Mouse (Mus musculus) liver, embryonic 12.5 days (tissue): ENCODE data around the gene 4930518I15Rik. TPM values are rescaled to one million over a fixed set of nuclear protein-coding genes. Genes with fewer than 3 reads are reported as not detected.
"Not testable (repeated sequence)": the region's sequence is repeated elsewhere in the genome, so short reads cannot be mapped to it uniquely, and the experiment has no call there.

Experiments used
- ATAC-seq: fragments of 200-750 bp; cut with Nextera tagmentation; 2 replicates; pipeline ENCODE4 v1.8.0; 2017; ENCODE audit warnings: moderate number of reproducible peaks, mild to moderate bottlenecking, moderate library complexity
- H3K27ac ChIP-seq: fragments of 300-500 bp; sonication (generic); 2 replicates; pipeline ENCODE4 v1.5.1; 2016; ENCODE audit warnings: mild to moderate bottlenecking
- H3K27me3 ChIP-seq: fragments of 300-500 bp; sonication (generic); replicated peaks from 2 replicates; pipeline ENCODE4 v1.6.1; 2016; ENCODE audit warnings: mild to moderate bottlenecking, moderate library complexity
- H3K36me3 ChIP-seq: fragments of 300-500 bp; sonication (generic); 2 replicates; pipeline ENCODE4 v1.6.1; 2016; ENCODE audit warnings: mild to moderate bottlenecking, moderate library complexity
- H3K4me1 ChIP-seq: fragments of 300-500 bp; sonication (generic); 2 replicates; pipeline ENCODE4 v1.6.1; 2016
- H3K4me2 ChIP-seq: fragments of 300-500 bp; sonication (generic); 2 replicates; pipeline ENCODE4 v1.6.1; 2016; ENCODE audit warnings: mild to moderate bottlenecking, moderate library complexity
- H3K4me3 ChIP-seq: fragments of 300-500 bp; sonication (generic); 2 replicates; pipeline ENCODE4 v1.5.1; 2016; ENCODE audit warnings: mild to moderate bottlenecking, moderate library complexity
- H3K9ac ChIP-seq: fragments of 300-500 bp; sonication (generic); 2 replicates; pipeline ENCODE4 v1.6.1; 2016; ENCODE audit warnings: mild to moderate bottlenecking, moderate library complexity
- H3K9me3 ChIP-seq: fragments of 300-500 bp; sonication (generic); replicated peaks from 2 replicates; pipeline ENCODE4 v1.6.1; 2016; ENCODE audit warnings: mild to moderate bottlenecking, moderate library complexity
- WGBS: fragments of 180-500 bp; shearing (Covaris S2); methylation state at CpG from one replicate; pipeline ENCODE4 v1.1.7; 2016; ENCODE audit not compliant: insufficient replicate concordance; 5-methylcytosine and 5-hydroxymethylcytosine counted together
- polyA plus RNA-seq: library from polyadenylated mRNA; unstranded; fragments of >200 nt; fragmentation: Nextera tagmentation; extraction: Ambion mirVana; gene quantifications from 2 replicates; pipeline ENCODE4 v1.2.1, GENCODE M21; 2016

4930518I15Rik gene
- polyA plus RNA-seq, 1 experiment from 2014 or later: 2.7 TPM

DNA sequence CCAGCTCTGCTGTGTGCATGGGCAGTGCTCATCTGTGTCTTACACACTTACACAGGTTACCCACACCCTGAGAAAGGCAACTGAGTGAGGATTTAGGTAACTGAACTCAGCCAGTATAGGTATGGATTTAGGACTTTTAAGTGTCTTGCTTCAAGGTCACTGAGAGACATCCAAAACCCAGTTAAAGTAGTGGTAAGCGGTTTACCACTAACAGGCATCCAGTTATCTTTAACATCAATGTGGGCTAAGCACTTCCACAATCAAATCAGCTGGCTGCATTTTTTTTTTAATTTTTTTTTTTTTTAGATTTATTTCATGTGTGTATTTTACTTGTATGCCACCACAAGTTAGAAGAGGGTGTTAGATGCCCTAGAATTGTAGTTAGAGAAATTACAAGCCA, 1.4 kb downstream of the 4930518I15Rik start:
- 77% methylated on average over 1 of the region's 1 CpGs for WGBS
- Histone ChIP-seq H3K4me1 (peaks cover 9% of the 10 kb centered on the region), H3K4me3 (no peak overlapping the region), H3K9ac (no peak overlapping the region), H3K9me3 (no peaks in the 10 kb centered on the region), H3K4me2 (no peak overlapping the region), H3K27me3 (no peaks in the 10 kb centered on the region), H3K36me3 (peaks cover 62% of the 10 kb centered on the region), H3K27ac (no peak overlapping the region)
- no peak for ATAC-seq

DNA sequence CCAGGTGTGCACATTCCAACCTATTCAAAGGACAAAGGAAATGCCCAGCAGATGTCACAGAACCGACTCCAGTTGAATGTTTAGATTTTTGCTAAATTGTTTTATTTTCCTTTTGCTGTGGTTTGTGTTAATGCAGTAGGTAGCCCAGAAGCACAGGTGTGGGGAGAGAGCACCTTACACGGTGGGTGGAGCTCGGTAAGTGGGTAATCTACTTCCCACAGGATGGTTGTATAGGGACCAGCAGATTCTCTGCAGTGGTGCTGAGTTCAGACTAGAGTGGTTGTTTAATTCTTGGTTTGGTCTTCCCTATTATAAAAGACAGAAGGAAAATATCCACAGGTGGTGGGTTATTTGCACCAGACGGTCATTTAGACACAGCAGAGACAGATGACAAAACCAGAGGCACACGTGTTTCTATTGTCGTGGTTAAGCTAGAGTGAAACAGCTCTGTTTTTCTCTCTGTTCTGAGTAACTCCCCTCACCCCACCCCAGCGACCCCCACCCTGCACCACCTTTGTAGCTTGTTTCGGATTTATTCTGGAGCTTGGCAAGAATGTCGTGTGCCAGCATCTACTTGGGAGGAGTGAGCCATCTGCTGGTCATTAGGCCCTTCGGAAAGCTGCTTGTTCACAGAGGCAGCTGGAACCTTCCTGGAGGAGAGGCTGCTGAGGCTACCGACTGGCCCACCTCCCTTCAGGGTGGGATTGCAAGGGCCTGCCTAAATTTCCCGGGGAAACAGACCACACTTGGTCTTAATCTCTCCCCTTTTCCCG, 3.6 kb downstream of the 4930518I15Rik start:
- WGBS: 63% methylated on average over 13 of the region's 13 CpGs

DNA sequence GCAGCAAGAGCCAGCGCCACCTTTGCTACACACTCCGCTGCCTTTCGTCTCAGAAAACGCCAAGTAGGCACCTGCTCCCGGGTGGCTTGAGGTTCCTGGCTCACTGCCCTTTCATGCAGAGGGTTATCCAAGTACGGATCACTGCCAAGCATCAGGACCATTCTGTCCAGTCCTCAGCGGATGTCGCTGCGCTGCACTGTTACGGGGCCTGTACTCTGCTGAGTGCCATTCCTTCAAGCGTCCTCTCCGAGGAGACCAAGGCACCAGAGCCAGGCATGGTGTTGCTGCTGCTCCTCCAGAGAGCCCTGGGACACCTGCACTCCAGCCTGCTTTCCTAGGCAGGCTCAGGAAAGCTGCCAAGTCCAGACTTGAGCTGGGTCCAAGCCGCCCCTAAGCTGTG, 4.2 kb downstream of the 4930518I15Rik start:
- H3K36me3 ChIP-seq: peaks cover 79% of the 10 kb centered on the region
- H3K4me3 ChIP-seq, H3K27me3 ChIP-seq, H3K4me1 ChIP-seq, H3K9me3 ChIP-seq, ATAC-seq, H3K9ac ChIP-seq, H3K4me2 ChIP-seq, H3K27ac ChIP-seq: not testable (repeated sequence)
- 91% methylated on average over 10 of the region's 13 CpGs for WGBS

More for the DNA sequence above, 3.6 kb downstream of the 4930518I15Rik start:
- H3K27ac ChIP-seq, H3K9ac ChIP-seq, H3K9me3 ChIP-seq, H3K4me1 ChIP-seq, H3K4me3 ChIP-seq, H3K27me3 ChIP-seq, ATAC-seq, H3K4me2 ChIP-seq: not testable (repeated sequence)
- peaks cover 78% of the 10 kb centered on the region for H3K36me3 ChIP-seq

DNA sequence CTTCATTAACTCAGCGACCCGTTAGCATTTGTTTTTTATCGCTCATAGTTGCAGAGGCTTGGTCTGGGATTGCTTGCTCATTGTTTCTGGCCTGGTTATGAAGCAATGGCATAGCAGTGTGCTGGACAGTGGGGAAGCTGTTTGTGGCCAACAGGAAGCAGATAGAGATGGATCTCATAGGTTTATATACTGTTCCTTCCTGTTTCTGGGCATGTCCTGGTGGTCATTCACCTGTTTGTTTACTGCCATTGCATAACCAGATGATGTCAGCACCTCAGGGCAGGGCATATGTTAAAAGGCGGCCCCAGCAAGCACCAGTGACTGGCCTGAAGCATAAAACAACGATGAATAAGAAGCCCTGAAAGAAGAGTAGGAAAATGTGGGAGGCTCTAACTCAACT, 7.2 kb downstream of the 4930518I15Rik start:
- H3K9me3 ChIP-seq: no peaks in the 10 kb centered on the region
- H3K4me2 ChIP-seq: no peak overlapping the region
- WGBS: 82% methylated on average over 5 of the region's 5 CpGs
- H3K27me3 ChIP-seq: no peaks in the 10 kb centered on the region
- peaks cover 84% of the 10 kb centered on the region for H3K36me3 ChIP-seq
- H3K4me3 ChIP-seq: no peak overlapping the region
- no peak overlapping the region for H3K9ac ChIP-seq
- peaks cover 13% of the 10 kb centered on the region for H3K4me1 ChIP-seq
- no peak for ATAC-seq
- H3K27ac ChIP-seq: no peak overlapping the region

DNA sequence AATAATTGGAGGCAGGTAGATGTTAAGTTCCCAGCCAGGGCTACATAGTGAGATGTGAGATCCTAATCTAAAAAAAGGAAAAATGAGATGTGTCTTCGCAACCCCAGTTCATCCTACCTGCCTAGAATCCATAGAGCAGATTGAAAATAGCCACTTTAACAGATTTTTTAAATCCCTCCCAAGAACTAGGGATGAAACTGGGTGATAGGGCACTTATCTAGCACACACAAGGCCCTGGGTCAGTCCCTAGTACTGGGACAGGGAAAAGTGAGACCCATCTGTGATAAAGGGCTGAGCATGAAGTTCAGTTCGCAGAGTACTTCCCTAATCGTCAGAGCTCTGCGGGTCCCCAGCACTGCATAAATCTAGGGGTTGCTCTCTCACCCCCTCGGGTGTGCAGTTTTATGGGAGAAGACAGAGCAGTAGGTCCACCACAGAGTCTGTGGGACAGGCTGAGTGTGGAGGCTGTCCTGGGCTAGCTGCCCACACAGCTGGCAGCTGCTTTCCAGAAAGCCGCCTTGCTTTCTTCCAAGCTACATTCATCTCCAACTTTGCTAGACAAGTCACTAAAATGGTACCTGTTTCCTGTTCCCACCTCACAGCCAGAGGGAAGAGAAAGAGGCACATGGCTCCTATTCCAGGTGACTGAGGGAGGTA, 9.1 kb downstream of the 4930518I15Rik start:
- no peaks in the 10 kb centered on the region for H3K9me3 ChIP-seq
- ATAC-seq: no peak
- H3K9ac ChIP-seq: no peak overlapping the region
- H3K4me1 ChIP-seq: peaks cover 31% of the 10 kb centered on the region
- 56% methylated on average over 6 of the region's 6 CpGs for WGBS
- no peak overlapping the region for H3K4me2 ChIP-seq
- H3K27me3 ChIP-seq: no peaks in the 10 kb centered on the region
- H3K36me3 ChIP-seq: peaks cover 87% of the 10 kb centered on the region
- no peak overlapping the region for H3K4me3 ChIP-seq
- H3K27ac ChIP-seq: no peak overlapping the region

DNA sequence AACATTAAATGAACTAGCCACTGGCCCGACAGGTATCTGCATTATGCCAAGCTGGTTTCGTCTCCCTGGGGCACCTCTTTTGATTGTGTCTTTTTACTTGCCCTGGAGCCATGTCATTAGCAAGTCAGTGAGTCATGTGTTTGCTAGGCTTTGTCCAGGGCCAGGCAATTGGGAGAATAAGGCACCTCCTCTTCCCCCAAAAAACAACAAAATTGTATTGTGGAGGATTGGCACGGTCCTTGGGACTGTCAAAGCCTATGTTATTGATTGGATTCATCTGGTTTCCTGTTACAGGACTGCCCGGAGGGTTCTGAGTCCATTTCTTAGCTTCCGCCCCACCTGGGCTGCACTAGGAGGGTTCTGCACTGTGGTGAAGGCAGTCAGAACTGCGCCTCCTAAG, 10.1 kb downstream of the 4930518I15Rik start:
- H3K4me1 ChIP-seq: peaks cover 41% of the 10 kb centered on the region
- H3K4me3 ChIP-seq: no peak overlapping the region
- no peaks in the 10 kb centered on the region for H3K9me3 ChIP-seq
- 82% methylated on average over 6 of the region's 6 CpGs for WGBS
- H3K9ac ChIP-seq: no peak overlapping the region
- peaks cover 86% of the 10 kb centered on the region for H3K36me3 ChIP-seq
- no peaks in the 10 kb centered on the region for H3K27me3 ChIP-seq
- no peak overlapping the region for H3K4me2 ChIP-seq
- no peak overlapping the region for H3K27ac ChIP-seq
- ATAC-seq: no peak

DNA sequence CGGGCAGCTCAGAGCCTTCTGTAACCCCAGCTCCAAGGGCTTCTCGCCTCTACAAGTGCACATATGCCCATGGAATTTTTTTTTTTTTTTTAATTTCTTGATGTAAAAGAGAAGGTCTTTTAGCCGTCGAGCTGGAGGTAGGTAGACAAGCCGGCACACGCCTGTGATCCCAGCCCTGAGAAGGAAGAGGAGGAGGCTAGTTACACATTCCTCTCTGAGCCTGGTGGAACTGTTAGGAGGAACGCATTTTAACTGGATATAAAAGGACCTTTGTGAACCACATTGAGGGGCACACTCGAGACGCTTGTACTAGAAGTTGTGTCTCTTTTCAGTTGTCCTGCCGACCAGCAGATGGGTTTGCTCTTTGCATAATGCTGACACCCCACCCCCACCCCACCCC, 13.0 kb downstream of the 4930518I15Rik start:
- H3K27ac ChIP-seq: no peak overlapping the region

DNA sequence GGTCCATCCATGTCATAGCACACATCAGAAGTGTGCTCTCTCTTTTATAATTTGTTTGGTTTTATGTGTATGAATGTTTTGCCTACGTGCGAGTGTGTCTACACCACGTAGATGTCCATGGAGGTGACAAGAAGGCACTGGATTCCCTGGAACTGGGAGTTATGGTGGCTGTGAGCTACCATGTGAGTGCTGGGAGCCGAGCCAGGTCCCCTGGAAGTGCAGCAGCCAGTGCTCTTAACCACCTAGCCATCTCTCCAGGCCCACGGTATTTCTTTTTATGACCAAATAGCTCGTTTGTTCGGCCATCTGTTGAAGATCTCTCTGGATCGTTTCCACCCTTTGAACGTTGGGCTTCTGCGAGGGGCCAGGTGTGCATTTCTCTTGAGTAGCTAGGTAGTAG, 14.4 kb downstream of the 4930518I15Rik start:
- Histone ChIP-seq H3K4me2 (peak overlapping the region; percentile 99; the same call in 1 of the 2 replicates), H3K27me3 (no peaks in the 10 kb centered on the region), H3K27ac (no peak overlapping the region), H3K9me3 (no peaks in the 10 kb centered on the region), H3K9ac (no peak overlapping the region), H3K36me3 (peaks cover 44% of the 10 kb centered on the region), H3K4me1 (peaks cover 73% of the 10 kb centered on the region), H3K4me3 (no peak overlapping the region)
- 84% methylated on average over 10 of the region's 10 CpGs for WGBS
- no peak for ATAC-seq

More for the DNA sequence above, 13.0 kb downstream of the 4930518I15Rik start:
- Histone ChIP-seq H3K4me1 (peaks cover 60% of the 10 kb centered on the region), H3K36me3 (peaks cover 58% of the 10 kb centered on the region), H3K4me2 (no peak overlapping the region), H3K9me3 (no peaks in the 10 kb centered on the region), H3K27me3 (no peaks in the 10 kb centered on the region), H3K4me3 (no peak overlapping the region), H3K9ac (no peak overlapping the region)
- no peak for ATAC-seq
- WGBS: 78% methylated on average over 10 of the region's 10 CpGs

DNA sequence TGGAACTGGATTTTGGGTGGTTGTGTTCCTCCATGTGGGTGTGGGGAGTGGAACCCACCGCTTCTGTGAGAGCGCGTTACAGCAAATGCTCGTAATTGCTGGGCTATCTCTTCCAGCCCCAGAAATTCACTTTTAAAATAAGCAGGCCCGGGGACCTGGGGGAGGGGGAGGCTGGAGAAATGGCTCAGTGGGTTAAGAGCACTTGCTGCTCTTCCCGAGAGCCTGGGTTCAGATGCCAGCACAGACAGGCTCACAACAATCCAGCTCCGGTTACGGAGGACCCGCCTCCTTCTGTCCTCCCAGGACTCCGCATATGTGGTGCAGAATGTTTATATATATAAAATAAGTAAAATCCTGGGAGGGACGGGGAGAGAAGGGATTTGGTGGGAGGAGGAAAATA, 15.0 kb downstream of the 4930518I15Rik start:
- Histone ChIP-seq H3K4me1 (peaks cover 76% of the 10 kb centered on the region), H3K4me3 (peak overlapping the region; percentile 83), H3K9ac (peak overlapping the region; percentile 81; the same call in 1 of the 2 replicates), H3K36me3 (peaks cover 38% of the 10 kb centered on the region), H3K4me2 (peak overlapping the region; percentile 99), H3K27me3 (no peaks in the 10 kb centered on the region), H3K27ac (peak overlapping the region; percentile 76; the same call in 1 of the 2 replicates), H3K9me3 (no peaks in the 10 kb centered on the region)
- 49% methylated on average over 11 of the region's 11 CpGs for WGBS
- ATAC-seq: no peak

DNA sequence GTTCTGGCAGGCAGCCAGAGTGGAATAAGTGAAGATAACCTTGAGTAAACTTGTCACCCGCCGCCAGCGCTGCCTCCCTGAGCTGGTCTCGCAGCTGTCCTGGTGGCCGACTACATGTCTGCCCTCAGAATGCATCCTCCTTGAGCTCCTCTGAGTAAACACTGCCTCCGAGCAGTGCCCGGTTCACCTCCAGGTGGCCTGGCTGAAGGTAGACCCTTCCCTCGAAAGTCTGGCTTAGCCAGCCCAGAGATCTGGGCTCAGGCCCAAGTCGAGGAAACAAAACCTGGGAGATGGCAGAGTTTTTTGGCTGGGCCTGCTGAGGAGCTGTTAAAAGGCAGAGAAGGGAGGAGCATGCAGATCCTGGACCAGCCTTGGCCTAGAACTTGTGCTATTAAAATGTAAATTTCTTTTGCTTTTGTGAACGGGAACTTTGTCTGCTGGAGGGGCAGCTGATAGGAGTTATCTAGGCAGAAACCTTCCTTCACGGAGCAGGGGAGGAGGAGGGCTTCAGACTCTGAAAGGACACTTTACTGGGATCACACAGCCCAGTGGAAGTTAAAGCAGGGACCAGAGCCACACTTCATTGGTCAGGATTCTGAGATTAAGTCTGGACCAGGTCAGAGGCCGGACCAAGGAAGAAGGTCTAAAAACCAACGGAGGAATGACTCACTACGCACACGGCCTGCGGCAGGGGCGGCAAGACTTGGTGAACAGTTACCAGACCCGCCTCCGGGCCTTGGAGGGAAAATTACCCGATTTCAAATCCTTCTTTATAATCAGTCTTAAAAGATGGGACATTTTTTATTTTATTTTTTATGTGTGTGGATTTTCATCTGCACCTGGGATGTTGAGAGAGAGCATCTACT, 15.7 kb downstream of the 4930518I15Rik start:
- H3K9me3 ChIP-seq: no peaks in the 10 kb centered on the region
- WGBS: 4% methylated on average over 20 of the region's 20 CpGs
- ATAC-seq: peak; percentile 8; the same call in 1 of the 2 replicates
- peak overlapping the region; percentile 83 for H3K4me3 ChIP-seq
- H3K27ac ChIP-seq: peak overlapping the region; percentile 76
- no peaks in the 10 kb centered on the region for H3K27me3 ChIP-seq
- H3K36me3 ChIP-seq: peaks cover 38% of the 10 kb centered on the region
- peaks cover 76% of the 10 kb centered on the region for H3K4me1 ChIP-seq
- peak overlapping the region; percentile 99 for H3K4me2 ChIP-seq
- H3K9ac ChIP-seq: peak overlapping the region; percentile 81

DNA sequence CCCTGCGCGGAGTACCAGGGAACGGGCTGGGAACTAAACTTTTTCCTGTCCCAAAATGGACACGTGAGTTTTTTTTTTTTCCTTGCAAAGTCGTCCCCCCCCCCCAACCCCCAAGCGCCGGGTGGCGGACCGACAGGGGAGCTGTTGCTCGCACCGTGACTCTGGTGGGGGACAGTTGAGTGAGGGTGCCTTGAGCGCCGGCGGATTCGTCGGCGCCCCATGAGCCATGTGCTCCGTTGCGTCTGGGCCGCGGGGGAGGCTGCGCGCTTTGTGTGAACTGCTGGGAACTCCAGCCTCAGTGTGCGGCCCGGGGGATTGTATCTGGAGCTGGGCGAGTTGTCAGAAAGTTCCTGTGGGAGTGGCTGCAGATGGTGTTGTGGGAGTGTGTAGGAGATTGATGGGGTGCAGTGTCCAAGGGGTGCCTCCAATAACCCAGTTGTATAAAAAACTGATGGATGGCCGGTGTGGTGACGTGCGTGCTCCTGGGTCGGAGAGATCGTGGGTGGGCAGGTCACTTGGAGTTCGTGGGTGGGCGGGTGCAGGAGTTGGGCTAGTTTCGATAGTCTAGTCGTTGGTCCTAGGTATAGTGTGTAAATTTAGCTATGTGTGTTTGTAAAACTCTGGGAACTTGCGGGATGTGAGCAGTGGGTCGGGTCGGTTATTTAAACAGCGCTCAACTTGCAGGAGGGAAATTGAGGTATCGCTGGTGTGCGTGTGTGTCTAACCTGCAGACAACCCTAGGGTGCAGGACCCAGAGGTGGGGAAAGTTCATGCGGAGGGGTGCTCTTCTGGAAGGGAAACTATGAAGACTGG, 16.5 kb downstream of the 4930518I15Rik start:
- ATAC-seq: peak; percentile 28; the same call in 1 of the 2 replicates
- H3K4me2 ChIP-seq: peak overlapping the region; percentile 99
- peaks cover 76% of the 10 kb centered on the region for H3K4me1 ChIP-seq
- peak overlapping the region; percentile 83 for H3K4me3 ChIP-seq
- no peaks in the 10 kb centered on the region for H3K27me3 ChIP-seq
- H3K27ac ChIP-seq: peak overlapping the region; percentile 76
- no peaks in the 10 kb centered on the region for H3K9me3 ChIP-seq
- H3K9ac ChIP-seq: peak overlapping the region; percentile 81
- 0% methylated on average over 42 of the region's 42 CpGs for WGBS
- peaks cover 38% of the 10 kb centered on the region for H3K36me3 ChIP-seq
